Mouse (Mus musculus) megakaryocyte, embryonic 14.5 days (primary cell): ENCODE measurements around the gene Dll1.

Experiments
- FLI1 ChIP-seq: IDR thresholded peaks from 2 replicates; pipeline ENCODE4 v1.6.1; 2012; ENCODE audit warnings: low read length, inconsistent platforms, mixed read lengths
- GATA1 ChIP-seq: IDR thresholded peaks from 3 replicates; pipeline ENCODE4 v1.6.1; 2012; ENCODE audit warnings: mixed read lengths, low read length, inconsistent platforms, borderline replicate concordance

DNA sequence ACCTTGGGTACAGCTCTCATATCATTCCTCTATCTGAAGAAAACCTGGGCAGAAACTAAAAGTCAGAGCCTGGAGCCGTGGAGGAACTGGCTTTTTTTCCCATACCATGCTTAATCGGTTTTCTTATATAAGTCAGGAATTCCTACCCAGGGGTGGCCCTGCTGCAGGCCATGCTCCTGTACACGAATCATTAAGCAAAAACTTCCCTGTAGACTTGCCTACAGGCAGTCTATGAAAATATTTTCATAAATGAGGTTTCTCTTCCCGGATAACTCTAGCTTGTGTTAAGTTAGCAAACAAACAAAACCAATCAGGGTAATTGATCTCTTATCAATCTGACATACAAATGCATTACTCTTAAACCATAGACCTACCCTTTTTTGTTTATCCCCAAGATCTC lies 12.2 kb upstream of the Dll1 start:
- no peak for TF ChIP-seq FLI1
- no peak for TF ChIP-seq GATA1
